Mouse (Mus musculus) liver, embryonic 18 days (tissue): ENCODE data around the gene Vmn2r43. TPM values are rescaled to one million over a fixed set of nuclear protein-coding genes. Genes with fewer than 3 reads are reported as not detected.

ENCODE experiments used
- polyA plus RNA-seq: library from polyadenylated mRNA; depleted of rRNA; stranded (reverse); fragments of >200 nt; gene quantifications from 2 replicates; pipeline ENCODE4 v1.2.3, GENCODE M21; 2012; rRNA removed

Vmn2r43 gene
- polyA plus RNA-seq: not detected in 2 replicates

GRCm38 (mm10) chr7:8260499-8260898, at the start of gene Vmn2r43:
Gene Vmn2r43 (minus strand): TSS chr7:8260599.

GRCm38 (mm10) chr7:8200220-8200619, 60.2 kb downstream of the Vmn2r43 start, which contains the start of gene Vmn2r42:
Gene Vmn2r42 (minus strand): TSS chr7:8200320.

Other genes starting within 250 kb of the Vmn2r43 start
- not detected in 2 replicates for gene Vmn2r41, start 98.9 kb downstream of the Vmn2r43 start, polyA plus RNA-seq
- not detected in 2 replicates for gene Vmn2r42, start 60.3 kb downstream of the Vmn2r43 start, polyA plus RNA-seq
- gene Vmn2r44, start 122.7 kb upstream of the Vmn2r43 start, polyA plus RNA-seq: not detected in 2 replicates
- gene Vmn2r45, start 228.5 kb upstream of the Vmn2r43 start, polyA plus RNA-seq: not detected in 2 replicates